Mouse (Mus musculus) midbrain, embryonic 11.5 days (tissue): ENCODE measurements around the gene Coq8b. TPM values are rescaled to one million over a fixed set of nuclear protein-coding genes. Genes with fewer than 3 reads are reported as not detected.
A peak's percentile ranks its signal among the peaks of the same experiment; 100 is the strongest.

Experiments
- ATAC-seq: fragments of 200-750 bp; cut with Nextera tagmentation; 2 replicates; pipeline ENCODE4 v1.8.0; 2017; ENCODE audit warnings: moderate TSS enrichment, moderate library complexity; ENCODE audit not compliant: low FRiP score
- DNase-seq: peaks from one replicate; pipeline ENCODE4 v3.0.0; 2015; ENCODE audit warnings: low spot score; ENCODE audit errors: missing footprints
- H3K27ac ChIP-seq: fragments of 300-500 bp; sonication (generic); 2 replicates; pipeline ENCODE4 v1.5.1; 2014; ENCODE audit warnings: low read depth, low read length
- H3K27me3 ChIP-seq: fragments of 300-500 bp; sonication (generic); 2 replicates; pipeline ENCODE4 v1.6.1; 2014; ENCODE audit warnings: mild to moderate bottlenecking, low read length, moderate library complexity, mixed read lengths; ENCODE audit not compliant: control insufficient read depth, insufficient read depth
- H3K36me3 ChIP-seq: fragments of 300-500 bp; sonication (generic); 2 replicates; pipeline ENCODE4 v1.6.1; 2014; ENCODE audit warnings: mild to moderate bottlenecking, low read length, moderate library complexity, mixed read lengths; ENCODE audit not compliant: control insufficient read depth, insufficient read depth
- H3K4me1 ChIP-seq: fragments of 300-500 bp; sonication (generic); 2 replicates; pipeline ENCODE4 v1.6.1; 2014; ENCODE audit warnings: low read length; ENCODE audit not compliant: control insufficient read depth, insufficient read depth
- H3K4me2 ChIP-seq: fragments of 300-500 bp; sonication (generic); 2 replicates; pipeline ENCODE4 v1.6.1; 2014; ENCODE audit warnings: mild to moderate bottlenecking, moderate library complexity
- H3K4me3 ChIP-seq: fragments of 300-500 bp; sonication (generic); 2 replicates; pipeline ENCODE4 v1.5.1; 2014; ENCODE audit warnings: low read depth, low read length
- H3K9ac ChIP-seq: fragments of 300-500 bp; sonication (generic); 2 replicates; pipeline ENCODE4 v1.6.1; 2014; ENCODE audit warnings: low read length
- H3K9me3 ChIP-seq: fragments of 300-500 bp; sonication (generic); 2 replicates; pipeline ENCODE4 v1.6.1; 2016; ENCODE audit warnings: low read length; ENCODE audit not compliant: control insufficient read depth
- WGBS: fragments of 180-500 bp; shearing (Covaris S2); extraction: QIAGEN DNeasy Blood & Tissue Kit; methylation state at CpG from one replicate; pipeline ENCODE4 v1.1.7; 2014; 5-methylcytosine and 5-hydroxymethylcytosine counted together
- polyA plus RNA-seq: library from polyadenylated mRNA; unstranded; fragments of >200 nt; fragmentation: Nextera tagmentation; extraction: Ambion mirVana; gene quantifications from 2 replicates; pipeline ENCODE4 v1.2.1, GENCODE M21; 2014

Gene Coq8b
- polyA plus RNA-seq, 1 experiment from 2014 or later: 16.6 TPM

DNA sequence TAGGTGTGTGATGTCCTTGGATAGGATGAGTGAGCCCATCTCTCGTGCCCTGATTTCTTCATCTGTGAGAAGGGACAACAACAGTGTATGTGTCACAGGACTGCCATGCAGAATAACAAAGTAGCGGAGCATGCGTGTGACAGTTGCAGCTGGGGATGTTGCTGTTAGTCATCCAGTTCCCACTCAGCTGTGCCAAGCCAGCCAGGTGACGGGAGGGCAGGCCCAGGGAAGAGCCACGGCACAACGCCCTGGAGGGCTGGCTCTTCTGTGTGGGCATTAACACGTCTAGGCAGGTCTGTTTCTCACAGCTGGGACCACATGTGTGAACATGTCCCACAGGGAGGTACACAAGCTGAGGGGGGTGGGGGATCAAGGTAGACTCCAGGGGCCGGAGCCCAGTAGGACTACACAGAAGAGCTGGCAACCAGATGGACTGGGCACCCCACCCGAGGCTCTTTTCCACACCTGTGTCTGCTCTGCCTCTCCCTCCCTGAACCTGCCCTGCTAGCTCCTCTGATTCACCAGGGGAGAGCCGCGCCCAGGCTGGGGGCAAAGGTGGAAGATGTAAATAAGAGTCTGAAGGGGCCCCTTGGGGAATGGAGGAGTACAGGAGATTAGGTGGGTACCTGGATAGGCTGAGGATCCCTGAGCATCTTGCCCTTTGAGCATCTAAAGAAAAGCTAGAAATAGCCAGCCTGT lies 7.8 kb upstream of the Coq8b start:
- DNase-seq: no peak

DNA sequence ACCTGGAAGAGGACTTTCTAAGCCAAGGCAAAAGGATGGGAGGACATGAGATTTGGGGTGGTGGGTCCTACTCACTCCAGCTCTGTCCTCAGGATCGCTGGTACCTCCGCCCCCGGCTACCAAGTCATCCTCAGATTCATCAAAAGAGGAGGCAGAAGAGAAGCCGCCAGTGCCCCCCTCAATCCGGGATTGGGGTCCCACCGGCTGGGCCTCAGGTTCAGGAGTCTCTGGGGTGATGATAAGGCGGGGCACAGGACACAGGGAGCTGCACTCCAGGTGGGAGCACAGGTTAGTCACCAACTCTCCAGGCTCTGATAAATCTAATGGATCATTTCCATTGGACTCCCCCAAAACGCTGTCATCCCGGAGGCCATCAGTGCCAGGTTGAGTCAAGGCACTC lies 5.5 kb upstream of the Coq8b start:
- H3K4me3 ChIP-seq: peak overlapping the region; percentile 79
- peak overlapping the region; percentile 66 for H3K4me2 ChIP-seq
- ATAC-seq (no peak), DNase-seq (no peak)
- no peaks in the 10 kb centered on the region for H3K27me3 ChIP-seq
- no peaks in the 10 kb centered on the region for H3K36me3 ChIP-seq
- peaks cover 28% of the 10 kb centered on the region for H3K4me1 ChIP-seq
- 42% methylated on average over 9 of the region's 9 CpGs for WGBS
- H3K9ac ChIP-seq: peak overlapping the region; percentile 80
- no peak overlapping the region for H3K27ac ChIP-seq
- H3K9me3 ChIP-seq: no peaks in the 10 kb centered on the region

More for the DNA sequence above, 7.8 kb upstream of the Coq8b start:
- ATAC-seq: no peak
- H3K9ac ChIP-seq: 0 out of 2 replicates have a peak overlapping the region, but pooled peaks have one; percentile 21
- no peak overlapping the region for H3K27ac ChIP-seq
- 80% methylated on average over 11 of the region's 11 CpGs for WGBS
- no peaks in the 10 kb centered on the region for H3K27me3 ChIP-seq
- no peak overlapping the region for H3K4me2 ChIP-seq
- H3K36me3 ChIP-seq: 0 out of 2 replicates have a peak, but pooled peaks cover 2% of the 10 kb centered on the region
- peaks cover 28% of the 10 kb centered on the region for H3K4me1 ChIP-seq
- H3K4me3 ChIP-seq: no peak overlapping the region
- no peaks in the 10 kb centered on the region for H3K9me3 ChIP-seq

DNA sequence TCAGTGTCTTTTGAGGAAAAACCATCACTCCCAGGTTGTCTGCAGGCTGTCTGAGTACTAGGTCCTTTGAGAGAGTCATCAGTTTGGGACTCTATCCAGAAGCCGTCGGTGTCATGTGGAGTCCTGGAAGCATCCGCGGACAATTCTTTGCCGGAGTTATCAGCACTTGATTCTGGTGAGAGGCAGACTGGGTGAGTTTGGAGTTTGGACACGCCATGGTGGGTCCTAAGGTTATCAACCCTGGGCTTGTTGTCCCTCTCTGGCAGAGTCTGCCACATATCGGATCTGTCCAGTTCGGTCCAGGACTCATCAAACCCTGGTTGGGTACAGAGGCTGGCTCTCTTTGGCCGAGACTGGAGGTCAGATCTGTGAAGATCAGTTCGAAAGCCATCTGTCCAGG lies 5.1 kb upstream of the Coq8b start:
- Histone ChIP-seq H3K4me1 (peaks cover 28% of the 10 kb centered on the region), H3K4me2 (peak overlapping the region; percentile 66), H3K27me3 (no peaks in the 10 kb centered on the region), H3K9me3 (no peaks in the 10 kb centered on the region), H3K9ac (peak overlapping the region; percentile 80), H3K27ac (no peak overlapping the region), H3K4me3 (peak overlapping the region; percentile 79), H3K36me3 (no peaks in the 10 kb centered on the region)
- WGBS: 4% methylated on average over 10 of the region's 10 CpGs
- DNase-seq: peak; percentile 89
- ATAC-seq: no peak; the same call in 1 of the 2 replicates

DNA sequence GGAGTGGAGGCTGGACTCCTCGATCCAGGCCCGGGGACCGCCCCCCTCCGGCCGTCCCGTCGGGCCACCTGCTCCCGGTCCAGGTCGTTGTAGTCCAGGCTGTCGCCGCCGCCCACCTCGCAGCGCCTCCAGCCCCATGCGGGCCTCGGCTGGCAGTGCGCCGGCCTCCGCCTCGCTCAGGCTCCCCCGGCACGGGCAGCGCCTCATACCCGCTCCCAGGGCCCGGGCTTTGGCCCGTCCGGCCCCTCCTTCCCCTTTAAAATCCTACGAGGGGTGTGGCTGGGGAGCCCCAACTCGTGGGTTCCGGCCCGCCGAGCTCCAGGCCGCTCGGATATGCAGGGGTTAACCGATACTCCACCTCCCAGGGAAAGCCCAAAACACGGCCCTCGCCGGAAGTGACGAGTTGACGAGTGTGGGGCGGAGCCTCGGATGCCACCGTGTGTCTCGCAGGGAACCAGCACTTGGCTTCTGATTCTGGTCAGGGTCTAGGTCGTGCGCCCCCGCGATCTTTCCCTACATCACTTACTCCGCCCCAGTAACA lies 4.5 kb upstream of the Coq8b start, which contains the start of gene Itpkc:
Gene Itpkc (minus strand): TSS at position 381 of the 541 bp plus-strand sequence.
- DNase-seq (peak; percentile 98), ATAC-seq (peak; percentile 83)
- Histone ChIP-seq H3K4me1 (peaks cover 29% of the 10 kb centered on the region), H3K9me3 (no peaks in the 10 kb centered on the region), H3K27ac (peak within 1 kb of the TSS; percentile 60), H3K27me3 (no peaks in the 10 kb centered on the region), H3K9ac (peak within 1 kb of the TSS; percentile 80), H3K4me3 (peak within 1 kb of the TSS; percentile 79), H3K36me3 (no peaks in the 10 kb centered on the region), H3K4me2 (peak within 1 kb of the TSS; percentile 66)
- under 1% methylated on average over 48 of the region's 49 CpGs for WGBS

DNA sequence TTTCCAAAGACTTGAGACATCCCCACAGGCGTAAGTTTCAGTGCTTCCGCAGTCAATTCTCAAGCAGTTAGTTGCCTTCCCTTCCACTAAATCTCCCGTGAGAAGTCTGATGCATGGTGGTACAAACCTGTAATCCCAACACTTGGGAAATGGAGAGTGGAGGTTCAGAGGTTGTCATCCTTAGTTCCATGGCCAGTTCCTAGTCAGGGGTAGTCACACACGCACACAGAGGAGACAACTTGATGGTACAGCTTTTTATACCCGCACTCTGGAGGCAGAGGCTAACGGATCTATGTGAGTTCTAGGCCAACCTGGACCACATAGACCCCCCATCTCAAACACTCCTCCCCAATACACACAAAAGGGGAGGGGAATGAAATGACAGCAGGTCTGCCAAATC lies 4.0 kb upstream of the Coq8b start:
- no peak for ATAC-seq
- WGBS: 16% methylated on average over 6 of the region's 6 CpGs

DNA sequence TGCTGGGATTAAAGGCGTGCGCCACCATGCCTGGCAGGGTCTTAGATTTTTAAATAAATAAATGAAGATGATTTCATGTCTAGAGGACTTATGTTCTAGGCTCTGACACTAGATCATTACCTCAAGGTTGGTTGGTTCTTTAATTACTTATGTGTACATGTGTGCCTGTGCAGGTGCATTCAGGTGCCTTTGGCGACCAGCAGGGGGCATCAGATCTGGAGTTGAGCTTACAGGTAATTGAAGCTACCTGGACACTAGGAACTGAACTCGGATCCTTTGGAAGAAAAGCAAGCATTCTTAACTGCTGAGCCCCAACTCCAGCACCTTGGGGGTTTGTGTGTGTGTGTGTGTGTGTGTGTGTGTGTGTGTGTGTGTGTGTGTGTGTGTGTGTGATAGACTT lies 2.0 kb upstream of the Coq8b start:
- no peak overlapping the region for H3K27ac ChIP-seq
- WGBS: 78% methylated on average over 4 of the region's 4 CpGs
- ATAC-seq: no peak
- H3K4me1 ChIP-seq: peaks cover 22% of the 10 kb centered on the region
- no peak overlapping the region for H3K9ac ChIP-seq
- H3K4me2 ChIP-seq: no peak overlapping the region
- no peaks in the 10 kb centered on the region for H3K36me3 ChIP-seq
- no peak for DNase-seq
- H3K27me3 ChIP-seq: no peaks in the 10 kb centered on the region
- H3K9me3 ChIP-seq: no peaks in the 10 kb centered on the region
- H3K4me3 ChIP-seq: no peak overlapping the region

More for the DNA sequence above, 4.0 kb upstream of the Coq8b start:
- Histone ChIP-seq H3K4me1 (peaks cover 34% of the 10 kb centered on the region), H3K27me3 (no peaks in the 10 kb centered on the region), H3K36me3 (no peaks in the 10 kb centered on the region), H3K9ac (peak overlapping the region; percentile 80), H3K9me3 (no peaks in the 10 kb centered on the region), H3K4me2 (peak overlapping the region; percentile 66), H3K27ac (peak overlapping the region; percentile 60), H3K4me3 (peak overlapping the region; percentile 79)
- no peak for DNase-seq

DNA sequence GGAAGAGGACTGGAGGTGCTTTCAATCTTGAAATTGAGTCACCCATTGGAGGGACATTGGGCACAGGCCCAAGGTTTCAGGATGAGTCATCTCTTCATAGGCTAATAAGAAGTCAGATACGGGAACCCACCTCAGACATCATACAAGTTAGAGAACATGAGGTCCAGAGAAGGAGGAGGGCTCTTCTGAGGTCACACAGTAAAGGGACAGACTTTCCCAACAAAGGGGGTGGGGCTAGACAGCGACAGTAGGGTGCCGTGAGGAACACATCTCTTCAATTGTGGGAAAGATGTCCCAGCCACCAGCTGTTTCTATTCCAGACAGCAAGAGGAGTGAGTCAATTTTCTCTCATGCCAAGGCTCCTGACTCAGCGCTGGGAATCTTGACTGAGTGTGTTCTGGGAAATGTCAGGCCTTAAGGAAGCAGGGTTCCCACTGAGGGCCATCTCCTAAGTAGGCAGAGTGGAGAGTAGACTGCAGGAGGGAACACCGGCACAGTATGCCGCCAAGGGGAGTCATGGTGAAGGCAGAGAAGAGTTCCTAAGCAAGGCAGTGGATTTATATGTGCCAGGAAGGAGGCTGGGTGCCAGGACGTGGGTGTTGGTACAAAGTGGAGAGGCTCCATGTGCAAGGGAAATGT lies 1.0 kb upstream of the Coq8b start:
- 81% methylated on average over 7 of the region's 7 CpGs for WGBS
- no peak for ATAC-seq
- no peak overlapping the region for H3K27ac ChIP-seq

DNA sequence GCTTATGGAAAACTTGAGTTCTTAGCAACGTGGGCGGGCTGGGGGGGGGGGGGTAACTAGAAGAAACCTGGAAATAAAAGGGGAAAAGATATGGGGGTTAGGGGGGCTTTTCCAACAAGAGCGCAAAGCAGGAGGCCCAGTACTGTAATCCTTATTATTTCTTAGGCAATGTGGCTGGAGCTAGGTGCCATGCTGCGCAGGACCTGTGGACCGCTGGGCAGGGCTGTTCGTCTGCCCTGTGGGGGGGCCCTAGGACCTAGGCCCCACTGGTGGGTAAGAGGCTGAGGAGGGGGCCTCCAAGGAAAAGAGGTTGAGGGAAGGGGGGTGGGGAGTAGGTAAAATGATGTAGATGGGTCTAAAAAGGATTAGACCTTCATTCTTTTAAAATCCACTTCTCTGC lies 477 bp downstream of the Coq8b start:
- 1% methylated on average over 6 of the region's 6 CpGs for WGBS
- Histone ChIP-seq H3K4me3 (peak overlapping the region; percentile 42), H3K9ac (peak overlapping the region; percentile 59), H3K36me3 (no peaks in the 10 kb centered on the region), H3K4me1 (peaks cover 7% of the 10 kb centered on the region), H3K4me2 (peak overlapping the region; percentile 68), H3K27ac (peak overlapping the region; percentile 62), H3K27me3 (no peaks in the 10 kb centered on the region), H3K9me3 (no peaks in the 10 kb centered on the region)
- ATAC-seq (peak; percentile 56), DNase-seq (no peak)

More for the DNA sequence above, 1.0 kb upstream of the Coq8b start:
- H3K9me3 ChIP-seq: no peaks in the 10 kb centered on the region
- H3K4me2 ChIP-seq: no peak overlapping the region
- H3K9ac ChIP-seq: no peak overlapping the region
- no peaks in the 10 kb centered on the region for H3K36me3 ChIP-seq
- H3K27me3 ChIP-seq: no peaks in the 10 kb centered on the region
- H3K4me1 ChIP-seq: peaks cover 15% of the 10 kb centered on the region
- no peak for DNase-seq
- H3K4me3 ChIP-seq: no peak overlapping the region

DNA sequence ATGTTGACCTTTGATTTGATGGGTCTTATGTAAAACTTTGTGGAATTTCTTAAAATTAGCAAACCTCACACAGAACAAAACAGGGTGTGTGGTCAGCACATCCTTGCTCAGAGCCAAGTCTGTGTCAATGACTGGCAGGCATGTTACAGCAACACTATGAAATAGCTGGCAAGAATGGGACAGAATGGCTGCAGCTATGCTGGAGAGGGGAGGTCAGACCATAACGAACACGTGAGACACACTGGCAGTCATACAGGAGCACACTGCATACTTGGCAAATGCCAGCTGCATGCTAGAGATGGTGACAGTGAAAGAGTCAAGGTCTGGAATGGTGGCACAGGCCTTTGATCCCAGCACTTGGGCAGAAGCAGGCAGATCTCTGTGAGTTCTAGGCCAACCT lies 2.9 kb downstream of the Coq8b start:
- H3K36me3 ChIP-seq: no peaks in the 10 kb centered on the region
- WGBS: 98% methylated on average over 2 of the region's 2 CpGs
- H3K27ac ChIP-seq: no peak overlapping the region
- no peaks in the 10 kb centered on the region for H3K27me3 ChIP-seq
- peaks cover 7% of the 10 kb centered on the region for H3K4me1 ChIP-seq
- no peak overlapping the region for H3K9ac ChIP-seq
- H3K4me2 ChIP-seq: no peak overlapping the region
- DNase-seq: no peak
- ATAC-seq: no peak
- no peaks in the 10 kb centered on the region for H3K9me3 ChIP-seq
- H3K4me3 ChIP-seq: no peak overlapping the region
